Mouse (Mus musculus) frontal cortex, postnatal 10 days (tissue): ENCODE measurements around the gene Myo3b.
A peak's percentile ranks its signal among the peaks of the same experiment; 100 is the strongest.

ENCODE experiments used
- DNase-seq, 2 experiments: peaks; one replicate each; pipeline ENCODE4 v3.0.0; 2022; ENCODE audit warnings: low spot score in 2 of 2, mixed read lengths in 1 of 2

The Myo3b gene

DNA sequence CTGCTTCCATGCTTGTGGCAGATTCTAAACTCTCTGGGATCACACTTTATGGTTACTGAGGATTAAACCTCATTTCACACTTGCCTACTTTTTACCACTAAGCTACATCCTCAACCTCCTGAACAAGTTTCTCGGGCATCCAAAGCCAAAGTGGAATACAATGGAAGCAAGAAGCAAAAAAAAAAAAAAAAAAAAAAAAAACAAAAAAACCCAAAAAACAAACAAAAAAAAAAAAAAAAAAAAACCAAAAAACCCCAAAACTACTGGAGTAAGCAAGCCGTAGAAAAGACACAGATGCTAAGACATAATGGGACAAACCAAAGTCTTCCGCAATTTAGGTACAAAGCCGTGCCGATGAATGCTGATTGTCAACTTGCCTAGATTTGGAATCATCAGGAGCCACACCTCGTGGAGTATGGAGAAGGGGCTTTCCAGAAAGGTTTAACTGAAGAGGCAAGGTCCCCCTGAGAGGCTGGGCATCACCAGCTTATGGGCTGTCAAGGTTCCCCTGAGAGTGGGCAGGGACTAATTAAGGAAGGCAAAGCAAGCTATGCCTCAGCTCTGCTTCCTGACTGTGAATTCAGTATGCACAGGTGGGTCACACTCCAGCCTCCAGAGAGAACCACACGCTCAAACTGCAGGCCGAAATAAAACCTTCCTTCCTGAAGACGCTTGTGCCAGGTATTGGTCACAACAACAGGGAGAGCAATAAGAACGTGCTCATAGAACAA is 313.7 kb downstream of the Myo3b start:
- no peak for DNase-seq

DNA sequence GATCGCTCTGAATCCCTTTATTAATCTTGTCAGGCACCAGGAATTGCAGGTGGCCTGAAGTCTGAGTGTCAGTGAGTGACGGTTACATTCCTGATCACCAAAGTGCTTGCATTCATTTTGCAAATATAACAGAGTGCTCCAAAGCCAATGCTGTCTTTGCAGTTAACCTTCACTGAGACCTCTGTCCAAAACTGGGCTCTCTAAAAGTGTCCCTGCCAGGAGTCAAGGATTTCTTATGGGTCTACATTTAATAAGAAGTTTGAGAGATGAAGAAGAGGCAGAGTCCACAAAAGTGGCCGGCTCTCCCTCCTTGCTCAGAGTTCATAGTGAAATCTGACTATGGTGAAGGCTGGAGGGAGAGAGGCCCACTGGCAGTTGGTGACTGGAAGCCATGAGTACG is 315.1 kb downstream of the Myo3b start:
- no peak for DNase-seq

DNA sequence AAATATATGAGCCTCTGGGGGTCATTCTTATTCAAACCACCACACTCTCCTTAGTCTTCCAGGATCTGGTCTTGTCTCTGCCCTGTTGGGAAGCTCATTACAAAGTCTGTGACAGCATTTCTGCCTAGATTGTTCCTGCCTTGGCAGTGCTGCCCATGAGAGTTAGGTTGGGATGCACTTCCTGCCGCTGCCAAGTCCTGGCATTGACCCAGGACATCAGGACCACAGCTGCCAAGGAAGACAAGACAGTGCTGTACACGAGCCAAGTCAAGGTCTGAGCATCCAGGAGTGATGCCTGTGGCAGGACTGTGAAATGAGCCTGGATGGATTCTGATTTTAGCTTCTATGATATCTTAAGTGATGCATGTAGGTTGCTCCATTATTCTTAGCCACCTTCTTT is 316.1 kb downstream of the Myo3b start:
- DNase-seq, result no peak

DNA sequence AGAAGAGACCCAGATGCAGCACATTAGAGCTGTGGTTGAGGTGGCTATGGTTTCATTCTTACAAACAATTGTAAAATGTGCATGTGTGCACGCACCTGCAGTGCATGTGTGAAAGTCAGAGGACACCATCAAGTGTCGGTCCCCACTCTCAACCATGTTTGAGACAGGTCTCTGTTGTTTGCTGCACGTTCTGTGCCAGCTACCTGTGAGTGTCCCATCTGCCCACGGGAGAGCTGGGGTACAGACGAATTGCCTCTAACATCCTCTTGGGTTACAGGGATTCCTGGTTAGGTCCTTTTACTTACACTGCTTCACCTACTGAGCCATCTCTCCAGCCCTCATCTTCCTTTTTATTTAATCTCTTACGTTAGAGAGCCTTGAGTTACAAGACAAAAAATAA is 330.5 kb downstream of the Myo3b start:
- DNase-seq, result no peak

DNA sequence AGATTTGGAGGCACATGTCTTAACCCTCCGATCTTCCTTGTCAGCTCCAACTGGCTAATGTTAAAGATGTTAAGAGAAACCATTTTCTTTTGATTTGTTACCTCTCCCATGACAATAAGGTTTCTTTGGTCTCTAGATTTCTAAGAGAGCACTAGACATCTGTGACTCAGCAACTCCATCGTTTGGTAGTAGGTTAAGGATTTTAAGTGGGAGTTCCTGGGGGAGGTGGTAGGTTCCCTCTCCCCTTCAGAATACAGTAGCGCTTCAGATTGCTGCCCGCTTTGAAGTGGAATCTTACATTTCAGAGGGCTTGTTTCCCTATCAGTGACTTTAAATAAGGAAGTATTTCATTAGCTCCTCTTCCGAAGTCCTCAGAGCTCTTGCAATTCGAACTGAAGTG is 340.4 kb downstream of the Myo3b start:
- no peak for DNase-seq

DNA sequence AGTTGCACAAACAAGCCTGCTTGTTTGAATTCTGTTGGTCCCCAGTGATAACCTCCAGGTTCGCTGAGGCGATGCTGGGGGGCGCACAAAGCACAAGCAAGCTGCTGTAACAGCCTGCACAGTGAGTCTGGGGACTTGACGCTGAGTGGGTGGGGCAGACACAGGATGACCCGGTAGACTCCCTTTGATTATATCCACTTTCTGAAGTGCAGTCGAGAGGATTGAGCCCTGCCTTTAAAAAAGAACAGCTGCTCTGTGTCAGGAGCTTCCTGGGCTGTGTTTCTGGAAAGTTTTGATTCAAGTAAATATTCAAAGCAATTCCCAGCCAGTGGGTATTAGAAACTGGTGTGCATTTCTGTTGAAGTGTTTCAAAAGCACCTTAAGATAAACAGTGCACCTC is 341.0 kb downstream of the Myo3b start:
- no peak for DNase-seq

DNA sequence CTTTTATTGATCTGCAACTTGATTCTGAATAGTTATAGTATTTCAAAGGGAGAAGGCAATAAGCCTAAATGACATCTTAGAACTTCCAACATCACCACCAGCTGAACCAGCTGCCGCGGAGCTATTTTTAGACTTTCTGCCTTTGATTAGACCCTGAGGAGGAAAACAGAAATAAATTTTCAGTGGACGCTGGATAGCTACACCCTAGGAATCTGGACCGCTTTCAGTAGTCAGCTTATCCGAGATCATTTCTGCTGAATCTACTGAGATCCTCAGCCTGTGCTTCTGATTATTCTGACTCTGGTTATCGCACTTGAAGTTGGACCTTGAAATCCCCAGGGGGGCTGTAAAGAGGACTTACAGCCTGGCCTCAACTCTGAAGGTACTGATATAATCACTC is 349.7 kb downstream of the Myo3b start:
- DNase-seq, result no peak

DNA sequence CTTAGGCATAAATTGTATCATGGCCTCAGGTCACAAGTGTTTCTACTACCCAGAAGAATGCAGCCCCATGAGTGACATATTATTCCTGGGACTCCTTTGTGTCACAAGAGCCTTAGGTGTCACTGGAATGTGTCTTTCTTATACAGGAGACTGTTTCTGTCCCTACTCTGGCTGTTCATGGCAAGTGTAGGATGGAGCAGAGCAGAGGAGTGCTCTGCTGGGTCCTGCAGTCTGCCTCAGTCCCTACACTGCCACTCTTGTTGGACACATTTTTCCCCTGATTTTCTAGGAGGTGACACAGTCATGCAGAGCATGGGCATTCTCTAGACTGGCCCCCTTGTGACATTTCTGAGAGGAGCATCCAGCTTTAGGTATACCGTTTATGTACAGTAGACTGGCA is 350.2 kb downstream of the Myo3b start:
- no peak for DNase-seq

DNA sequence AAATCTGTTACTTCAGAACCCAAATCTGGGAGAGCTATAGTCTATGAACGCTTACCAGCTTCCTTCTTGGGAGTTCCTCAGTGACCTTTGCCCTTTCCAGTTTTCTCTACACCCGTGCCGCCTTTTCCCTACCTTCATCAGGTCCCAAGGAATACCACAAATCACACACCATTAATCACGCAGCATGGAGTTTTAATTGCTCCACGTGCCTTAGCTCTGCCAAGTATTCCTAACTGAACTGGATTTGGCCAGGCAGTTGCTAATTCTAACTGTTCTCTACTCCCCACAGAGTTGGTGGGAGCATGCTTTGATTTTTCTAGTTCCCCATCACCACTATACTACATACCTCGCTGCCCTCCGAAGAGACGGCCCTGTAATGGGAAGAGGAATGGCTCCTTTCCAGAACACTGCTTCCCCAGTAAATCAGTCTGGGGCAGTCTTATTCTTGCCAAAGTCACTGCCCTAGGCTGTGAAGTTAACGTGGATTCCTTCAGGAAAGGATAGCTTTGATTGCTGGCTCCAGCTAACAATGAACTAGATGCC is 358.9 kb downstream of the Myo3b start:
- DNase-seq, result no peak

DNA sequence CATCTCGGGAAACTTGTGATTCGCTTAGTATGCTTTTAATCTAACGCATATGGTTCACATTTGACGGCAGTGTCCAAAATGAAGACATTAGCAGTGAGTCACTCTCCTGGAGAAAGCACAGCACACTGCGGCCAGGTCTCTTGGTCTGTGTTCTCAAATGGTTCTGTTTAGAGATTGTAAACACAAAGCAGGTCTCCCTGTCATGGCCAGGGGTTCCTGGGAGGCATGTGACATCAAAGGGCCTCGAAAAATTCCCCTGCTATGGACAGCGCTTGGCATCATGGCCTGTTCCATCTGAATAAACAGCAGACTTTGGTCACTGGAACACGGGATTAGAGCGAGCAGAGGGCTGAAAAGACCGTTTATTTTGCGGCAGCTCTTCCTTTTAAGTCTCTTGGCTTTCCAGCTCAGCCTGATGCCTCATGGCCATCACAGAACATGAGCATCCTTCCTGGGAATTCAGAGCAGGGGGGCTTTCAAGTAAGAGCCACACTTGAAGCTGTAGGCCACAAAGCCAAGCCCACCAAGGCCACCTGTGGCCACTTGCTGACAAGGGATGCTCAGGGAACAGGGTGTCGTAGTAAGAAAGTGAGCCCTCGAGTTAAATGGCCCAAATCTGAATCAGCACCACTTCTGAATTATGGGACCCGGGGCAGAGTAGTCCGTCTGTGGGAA is 360.7 kb downstream of the Myo3b start:
- no peak for DNase-seq

DNA sequence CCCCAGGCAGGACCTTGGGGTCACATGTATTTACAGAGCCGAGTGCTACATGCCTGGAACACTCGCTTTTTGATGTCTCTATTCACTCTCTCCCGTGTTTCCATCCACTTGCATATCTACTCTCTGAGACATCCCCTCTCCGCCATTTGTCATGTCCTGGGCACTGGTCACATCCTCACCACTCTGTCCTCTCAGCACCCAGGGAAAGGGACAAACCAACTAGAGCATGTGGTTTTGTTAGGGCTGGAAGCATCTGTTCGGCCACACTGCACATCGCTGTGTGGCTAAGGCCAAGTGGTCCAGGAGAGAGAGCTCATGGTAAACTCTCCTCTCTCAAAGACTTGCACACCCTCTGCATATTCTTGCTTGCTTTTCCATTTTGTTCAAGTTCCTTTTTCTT is 361.4 kb downstream of the Myo3b start:
- DNase-seq, result no peak

DNA sequence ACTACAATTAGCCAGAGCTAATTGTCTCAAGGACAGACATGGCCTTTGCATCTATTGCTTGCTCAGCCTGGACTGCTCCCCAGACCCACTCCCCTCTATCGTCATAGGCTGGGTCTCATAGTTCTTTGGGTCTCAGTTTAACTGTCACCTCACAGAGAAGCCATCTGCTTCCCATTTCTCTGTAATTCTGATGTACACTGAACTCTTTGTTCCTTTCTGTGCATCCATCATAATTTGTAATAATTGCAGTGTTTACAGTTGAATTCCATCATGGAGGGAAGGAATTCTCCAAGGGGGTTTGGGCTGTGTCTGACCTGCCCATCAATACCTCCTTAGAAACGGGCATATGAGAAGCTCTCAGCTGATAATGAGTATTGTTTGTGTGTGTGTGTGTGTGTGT is 365.4 kb downstream of the Myo3b start:
- DNase-seq, result no peak

DNA sequence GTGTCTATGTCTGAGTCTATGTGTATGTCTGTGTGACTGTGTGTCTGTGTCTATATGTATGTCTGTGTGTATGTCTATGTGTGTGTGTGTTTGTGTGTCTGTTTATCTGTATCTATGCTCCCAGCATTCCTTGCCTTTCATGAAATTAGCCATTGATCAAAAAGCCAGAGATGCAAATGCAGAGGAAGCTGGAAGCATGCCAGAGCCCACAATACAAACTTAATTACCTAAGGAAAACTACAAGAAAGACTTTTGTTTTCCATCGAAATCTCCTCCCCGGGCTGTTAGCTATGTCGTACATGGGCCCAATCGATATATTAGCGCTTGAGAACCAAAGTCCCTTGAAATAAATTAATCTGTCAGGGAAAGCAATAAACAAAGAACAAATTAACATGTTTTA is 367.9 kb downstream of the Myo3b start:
- no peak for DNase-seq

DNA sequence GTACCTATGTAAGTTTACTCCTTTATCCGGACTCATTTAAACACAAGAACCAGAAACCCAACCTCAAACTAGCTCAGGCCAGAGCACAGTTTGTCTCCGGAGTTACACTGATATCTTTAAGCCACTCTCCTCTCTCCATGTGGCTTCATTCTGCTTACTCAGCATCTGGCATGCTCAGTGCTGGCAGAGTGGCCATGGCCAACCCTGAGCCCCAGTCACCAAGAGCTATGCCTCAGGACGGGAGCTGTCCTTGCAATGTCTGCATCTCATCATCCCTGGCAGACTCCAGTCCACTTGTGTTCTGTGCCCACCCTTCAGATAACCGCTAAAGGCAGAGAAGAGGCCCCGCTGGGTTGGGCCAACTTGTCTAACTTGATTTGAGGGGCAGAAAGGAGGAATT is 368.8 kb downstream of the Myo3b start:
- DNase-seq, result no peak

DNA sequence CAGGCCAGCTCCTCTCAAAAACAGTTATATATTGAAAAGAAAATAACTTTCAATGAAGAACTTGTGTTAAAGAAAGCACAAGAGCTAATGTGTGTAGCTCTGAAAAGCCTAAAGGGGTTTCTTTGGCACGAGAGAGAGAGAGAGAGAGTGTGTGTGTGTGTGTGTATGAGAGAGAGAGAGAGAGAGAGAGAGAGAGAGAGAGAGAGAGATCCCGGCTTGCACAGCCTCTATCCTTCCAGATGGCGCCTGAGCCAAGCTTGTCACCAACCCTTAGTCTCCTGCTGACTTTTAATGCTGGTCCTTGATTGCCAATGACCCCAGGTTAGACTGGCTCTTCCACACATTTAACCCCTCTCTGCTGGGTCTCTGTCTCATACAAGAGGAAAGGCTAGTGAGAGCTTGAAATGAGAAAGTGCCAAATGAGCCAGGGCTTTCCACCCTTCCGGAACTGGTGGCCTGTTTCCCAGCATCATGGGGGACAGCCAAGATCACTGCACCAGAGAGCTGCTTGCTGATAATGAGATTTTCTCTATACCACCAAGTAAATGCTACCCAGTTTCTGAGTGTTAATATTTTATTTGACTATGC is 371.5 kb downstream of the Myo3b start:
- DNase-seq, result no peak

DNA sequence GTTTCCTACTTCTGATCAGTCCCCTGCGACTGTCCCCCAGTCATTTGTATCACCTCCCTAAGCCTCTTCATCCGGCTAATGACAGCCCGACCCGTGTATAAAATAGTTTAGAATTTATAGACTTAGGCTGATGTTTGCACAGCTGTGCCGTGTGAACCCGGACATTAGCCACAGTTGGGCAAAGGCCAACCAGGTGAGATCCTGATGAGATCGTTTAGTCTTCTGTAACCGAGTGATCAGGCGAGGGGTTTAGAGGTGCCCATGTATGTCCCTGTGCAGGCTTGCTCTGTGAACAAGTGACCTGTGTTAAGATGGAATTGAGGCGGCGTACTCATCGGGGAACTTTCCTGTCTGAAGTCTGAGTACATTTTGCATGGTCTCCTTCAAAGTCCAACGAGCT is 373.4 kb downstream of the Myo3b start:
- DNase-seq, result no peak

DNA sequence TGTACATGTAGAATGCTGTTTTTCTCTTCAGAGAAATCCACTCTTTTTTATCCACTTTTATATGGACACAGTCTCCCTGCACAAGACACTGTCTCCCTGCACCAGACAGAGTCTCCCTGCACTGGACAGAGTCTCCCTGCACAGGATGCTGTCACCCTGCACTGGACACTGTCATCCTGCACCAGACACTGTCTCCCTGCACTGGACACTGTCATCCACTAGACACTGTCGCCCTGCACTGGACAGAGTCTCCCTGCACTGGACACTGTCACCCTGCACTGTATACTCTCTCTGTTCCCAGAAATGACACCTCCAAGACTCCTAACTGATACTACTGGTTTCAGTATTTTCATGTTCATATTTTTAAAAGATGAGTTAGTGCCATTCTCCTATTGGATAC is 375.5 kb downstream of the Myo3b start:
- DNase-seq, result no peak

DNA sequence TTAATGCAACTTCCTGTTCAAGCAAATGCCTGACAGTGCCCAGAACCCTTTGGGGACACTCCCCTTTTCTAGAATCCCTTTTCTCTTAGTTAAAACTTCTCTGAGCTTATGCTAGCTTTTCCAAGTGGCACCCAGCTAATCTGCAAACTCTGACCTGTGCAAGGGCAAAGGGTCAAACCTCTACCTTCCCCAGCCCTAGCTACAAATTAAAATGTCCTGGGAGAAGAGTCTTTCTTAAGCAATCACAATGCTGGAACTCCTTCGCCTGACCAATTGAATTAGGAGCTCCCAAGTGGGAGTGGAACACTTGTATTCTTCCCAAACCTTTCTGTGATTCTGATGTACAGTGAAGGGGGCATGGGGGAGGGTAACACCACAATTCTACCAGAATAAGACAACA is 376.6 kb downstream of the Myo3b start:
- DNase-seq, result no peak

DNA sequence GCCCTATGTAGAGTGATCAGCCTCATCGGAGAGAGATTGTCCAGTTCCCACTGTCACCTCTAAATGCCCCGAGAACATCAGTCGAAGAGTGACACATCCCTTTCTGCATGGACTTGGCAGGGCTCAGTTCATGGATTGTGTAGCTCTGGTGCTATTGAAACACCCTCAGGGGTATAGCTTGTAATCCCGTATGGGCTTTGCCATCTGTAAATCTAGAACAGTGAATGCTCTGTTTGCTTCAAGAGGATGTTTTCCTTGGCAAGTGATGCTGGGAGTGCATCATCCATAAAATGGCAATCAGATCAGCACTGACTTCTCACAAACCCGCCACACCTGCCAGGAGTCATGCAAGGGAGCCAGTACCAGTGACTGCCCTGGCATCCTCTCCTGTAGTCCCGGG is 380.4 kb downstream of the Myo3b start:
- DNase-seq, result no peak

DNA sequence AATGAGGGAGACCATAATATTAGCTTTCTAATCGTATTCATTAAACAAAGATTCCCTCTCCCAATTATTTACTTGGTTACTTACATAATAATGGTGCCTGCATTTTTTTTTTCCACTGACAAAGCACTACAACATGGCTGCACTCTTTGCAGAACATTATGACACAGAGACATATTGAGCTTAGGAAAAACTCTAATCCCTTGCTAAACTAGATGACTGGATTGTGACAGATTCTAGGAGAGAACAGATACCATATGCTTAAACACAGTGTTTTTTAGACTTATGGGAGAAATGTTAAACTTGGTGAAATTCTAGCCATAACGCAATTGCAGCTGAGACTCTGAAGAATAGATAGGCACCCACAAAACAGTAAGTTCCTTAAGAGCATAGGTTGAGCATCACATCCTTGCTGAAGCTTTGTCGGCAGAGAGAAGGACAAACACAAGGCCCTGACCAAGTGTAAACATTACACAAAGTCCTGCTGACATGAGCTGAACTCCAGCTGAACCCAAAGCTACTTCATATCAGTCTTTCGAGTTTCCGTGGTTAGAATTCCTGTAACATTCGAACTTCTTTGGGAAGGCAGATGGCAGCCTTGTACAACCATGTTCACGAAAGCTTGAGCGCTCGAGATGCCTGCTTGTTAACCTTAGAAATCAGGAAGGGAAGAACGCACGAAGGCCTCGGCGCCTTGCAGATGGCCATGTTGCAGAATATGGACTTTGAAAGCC is 382.4 kb downstream of the Myo3b start:
- no peak for DNase-seq

DNA sequence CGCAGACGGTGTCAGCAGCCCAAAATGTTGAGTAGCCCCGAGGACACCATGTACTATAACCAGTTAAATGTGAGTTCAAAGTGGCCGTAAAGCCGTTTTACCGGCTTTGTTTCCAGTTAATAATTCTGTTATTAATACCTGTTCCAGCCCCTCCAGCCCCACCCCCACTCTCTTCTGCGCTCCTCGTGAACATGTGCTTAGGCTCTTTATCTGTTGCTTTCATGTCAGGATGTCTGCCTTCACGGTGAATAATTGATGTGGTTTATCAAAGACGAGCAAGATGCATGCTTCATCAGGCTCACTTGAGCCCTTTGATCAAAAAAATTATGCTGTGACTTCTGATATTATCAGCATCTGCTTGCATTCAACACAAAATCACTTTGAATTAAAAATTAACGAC is 386.7 kb downstream of the Myo3b start:
- DNase-seq, result no peak

DNA sequence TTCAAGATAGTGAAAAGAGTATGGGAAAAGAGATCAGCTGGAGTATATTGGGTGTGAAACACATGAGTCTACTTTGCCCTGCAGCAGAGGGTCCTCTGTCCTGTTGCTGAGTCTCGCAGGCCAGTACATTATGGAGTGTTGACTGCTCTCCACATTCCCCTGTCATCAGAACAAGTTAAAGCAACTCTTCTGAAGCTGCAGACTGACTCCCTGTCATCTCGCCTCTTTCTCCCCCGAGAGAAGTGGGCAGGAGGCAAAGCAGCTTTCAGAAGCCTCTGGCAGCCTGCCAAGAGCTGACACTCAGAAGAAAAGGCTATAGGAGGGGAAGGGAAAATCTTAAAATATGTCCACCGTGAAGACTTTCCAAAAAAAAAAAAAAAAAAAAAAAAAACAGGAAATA is 404.1 kb downstream of the Myo3b start:
- DNase-seq, result peak in 1 of 2 experiments; percentile 15
